Mouse (Mus musculus) intestine, embryonic 14.5 days (tissue): Measurements from ENCODE around the gene Col15a1. TPM values are rescaled to one million over a fixed set of nuclear protein-coding genes. Genes with fewer than 3 reads are reported as not detected.

Experiments
- ATAC-seq: fragments of 200-750 bp; cut with Nextera tagmentation; replicated peaks from 2 replicates; pipeline ENCODE4 v1.8.0; 2017; ENCODE audit warnings: low read depth, moderate number of reproducible peaks, moderate TSS enrichment, moderate library complexity; ENCODE audit not compliant: low FRiP score, low TSS enrichment
- DNase-seq: peaks from one replicate; pipeline ENCODE4 v3.0.0-alpha.2; 2018; ENCODE audit warnings: low spot score
- H3K27ac ChIP-seq: fragments of 300-500 bp; sonication (generic); 2 replicates; pipeline ENCODE4 v1.5.1; 2014; ENCODE audit warnings: low read depth, mild to moderate bottlenecking, control low read depth
- H3K27me3 ChIP-seq: fragments of 300-500 bp; sonication (generic); replicated peaks from 2 replicates; pipeline ENCODE4 v1.6.1; 2014; ENCODE audit warnings: low read length, control low read depth; ENCODE audit not compliant: control insufficient read depth, insufficient read depth
- H3K36me3 ChIP-seq: fragments of 300-500 bp; sonication (generic); 2 replicates; pipeline ENCODE4 v1.6.1; 2014; ENCODE audit warnings: low read length, control low read depth; ENCODE audit not compliant: control insufficient read depth, insufficient read depth
- H3K4me1 ChIP-seq: fragments of 300-500 bp; sonication (generic); replicated peaks from 2 replicates; pipeline ENCODE4 v1.6.1; 2014; ENCODE audit warnings: low read length, control low read depth, mixed read lengths; ENCODE audit not compliant: control insufficient read depth, insufficient read depth
- H3K4me2 ChIP-seq: fragments of 300-500 bp; sonication (generic); 2 replicates; pipeline ENCODE4 v1.6.1; 2014; ENCODE audit warnings: low read length
- H3K4me3 ChIP-seq: fragments of 300-500 bp; sonication (generic); 2 replicates; pipeline ENCODE4 v1.5.1; 2014; ENCODE audit warnings: low read depth, low read length, control low read depth, mixed read lengths
- H3K9ac ChIP-seq: fragments of 300-500 bp; sonication (generic); 2 replicates; pipeline ENCODE4 v1.6.1; 2014; ENCODE audit warnings: mild to moderate bottlenecking, low read length
- H3K9me3 ChIP-seq: fragments of 300-500 bp; sonication (generic); 2 replicates; pipeline ENCODE4 v1.6.1; 2016; ENCODE audit warnings: low read length, control low read depth; ENCODE audit not compliant: control insufficient read depth
- WGBS: fragments of 180-500 bp; shearing (Covaris S2); extraction: QIAGEN DNeasy Blood & Tissue Kit; methylation state at CpG from one replicate; pipeline ENCODE4 v1.1.7; 2014; 5-methylcytosine and 5-hydroxymethylcytosine counted together
- polyA plus RNA-seq: library from polyadenylated mRNA; unstranded; fragments of >200 nt; fragmentation: Nextera tagmentation; extraction: Ambion mirVana; gene quantifications from 2 replicates; pipeline ENCODE4 v1.2.1, GENCODE M21; 2014

Col15a1 gene
- polyA plus RNA-seq, 1 experiment from 2014 or later = 15.5 TPM

GRCm38 (mm10) chr4:47284311-47284710, 76.3 kb downstream of the Col15a1 start:
- Histone ChIP-seq H3K9ac (no peak overlapping the region), H3K4me3 (no peak overlapping the region), H3K4me2 (no peak overlapping the region), H3K27ac (no peak overlapping the region), H3K4me1 (peaks cover 12% of the 10 kb centered on the region; the same call in 1 of the 2 replicates), H3K27me3 (no peaks in the 10 kb centered on the region), H3K9me3 (no peaks in the 10 kb centered on the region), H3K36me3 (no peaks in the 10 kb centered on the region)
- 0 out of 2 replicates have a peak, but pooled peaks have one; percentile 10 for ATAC-seq
- 76% methylated on average over 6 of the region's 6 CpGs for WGBS
- no peak for DNase-seq

- H3K9me3 ChIP-seq = no peaks in the 10 kb centered on the region
- H3K36me3 ChIP-seq = no peaks in the 10 kb centered on the region
- H3K4me1 ChIP-seq = peaks cover 12% of the 10 kb centered on the region; the same call in 1 of the 2 replicates
- no peak overlapping the region for H3K27ac ChIP-seq
- ATAC-seq (no peak), DNase-seq (no peak)
- 61% methylated on average over 9 of the region's 9 CpGs for WGBS
- no peak overlapping the region for H3K9ac ChIP-seq
- H3K4me3 ChIP-seq = no peak overlapping the region
- no peaks in the 10 kb centered on the region for H3K27me3 ChIP-seq
- no peak overlapping the region for H3K4me2 ChIP-seq
Observed at GRCm38 (mm10) chr4:47284874-47285273, 76.9 kb downstream of the Col15a1 start.

- Histone ChIP-seq H3K4me3 (no peak overlapping the region), H3K4me1 (peaks cover 12% of the 10 kb centered on the region; the same call in 1 of the 2 replicates), H3K9me3 (no peaks in the 10 kb centered on the region), H3K27ac (no peak overlapping the region), H3K9ac (no peak overlapping the region), H3K4me2 (no peak overlapping the region), H3K36me3 (no peaks in the 10 kb centered on the region), H3K27me3 (no peaks in the 10 kb centered on the region)
- no peak for DNase-seq
- WGBS = 99% methylated on average over 3 of the region's 3 CpGs
- no peak for ATAC-seq
Observed at GRCm38 (mm10) chr4:47286599-47287147, 78.7 kb downstream of the Col15a1 start.

- H3K27me3 ChIP-seq = no peaks in the 10 kb centered on the region
Observed at GRCm38 (mm10) chr4:47287468-47287867, 79.5 kb downstream of the Col15a1 start.

GRCm38 (mm10) chr4:47288306-47288705, 80.3 kb downstream of the Col15a1 start:
- Histone ChIP-seq H3K9ac (no peak overlapping the region), H3K4me1 (peaks cover 14% of the 10 kb centered on the region), H3K27ac (no peak overlapping the region), H3K4me3 (no peak overlapping the region), H3K9me3 (no peaks in the 10 kb centered on the region), H3K27me3 (no peaks in the 10 kb centered on the region), H3K4me2 (no peak overlapping the region), H3K36me3 (no peaks in the 10 kb centered on the region)
- DNase-seq (no peak), ATAC-seq (no peak)
- 77% methylated on average over 4 of the region's 4 CpGs for WGBS

More at GRCm38 (mm10) chr4:47287468-47287867, 79.5 kb downstream of the Col15a1 start:
- Histone ChIP-seq H3K27ac (no peak overlapping the region), H3K9me3 (no peaks in the 10 kb centered on the region), H3K9ac (no peak overlapping the region), H3K4me3 (no peak overlapping the region), H3K4me2 (no peak overlapping the region), H3K4me1 (peaks cover 12% of the 10 kb centered on the region; the same call in 1 of the 2 replicates), H3K36me3 (no peaks in the 10 kb centered on the region)
- DNase-seq (no peak), ATAC-seq (no peak)
- WGBS = 78% methylated on average over 4 of the region's 4 CpGs

GRCm38 (mm10) chr4:47289526-47289925, 81.6 kb downstream of the Col15a1 start:
- no peak overlapping the region for H3K4me2 ChIP-seq

GRCm38 (mm10) chr4:47290448-47290847, 82.5 kb downstream of the Col15a1 start:
- Histone ChIP-seq H3K27ac (no peak overlapping the region), H3K9ac (no peak overlapping the region), H3K9me3 (no peaks in the 10 kb centered on the region), H3K4me1 (peaks cover 21% of the 10 kb centered on the region), H3K36me3 (no peaks in the 10 kb centered on the region), H3K27me3 (no peaks in the 10 kb centered on the region), H3K4me3 (no peak overlapping the region), H3K4me2 (no peak overlapping the region)
- DNase-seq = no peak
- no peak for ATAC-seq
- whole genome bisulfite sequencing = 68% methylated on average over 2 of the region's 2 CpGs

More at GRCm38 (mm10) chr4:47289526-47289925, 81.6 kb downstream of the Col15a1 start:
- H3K9me3 ChIP-seq = no peaks in the 10 kb centered on the region
- H3K27me3 ChIP-seq = no peaks in the 10 kb centered on the region
- H3K36me3 ChIP-seq = no peaks in the 10 kb centered on the region
- H3K27ac ChIP-seq = no peak overlapping the region
- H3K4me3 ChIP-seq = no peak overlapping the region
- peaks cover 26% of the 10 kb centered on the region for H3K4me1 ChIP-seq
- WGBS = 95% methylated on average over 3 of the region's 3 CpGs
- ATAC-seq (no peak), DNase-seq (no peak)
- H3K9ac ChIP-seq = no peak overlapping the region

- Histone ChIP-seq H3K9ac (no peak overlapping the region), H3K27me3 (no peaks in the 10 kb centered on the region), H3K36me3 (no peaks in the 10 kb centered on the region), H3K9me3 (no peaks in the 10 kb centered on the region), H3K4me1 (peaks cover 15% of the 10 kb centered on the region), H3K4me3 (no peak overlapping the region), H3K27ac (no peak overlapping the region), H3K4me2 (no peak overlapping the region)
- DNase-seq (no peak), ATAC-seq (no peak)
- WGBS = 65% methylated on average over 1 of the region's 1 CpGs
Observed at GRCm38 (mm10) chr4:47291013-47291412, 83.1 kb downstream of the Col15a1 start.

GRCm38 (mm10) chr4:47292956-47293355, 85.0 kb downstream of the Col15a1 start:
- H3K9ac ChIP-seq = no peak overlapping the region
- no peak overlapping the region for H3K27ac ChIP-seq
- no peaks in the 10 kb centered on the region for H3K9me3 ChIP-seq
- no peak overlapping the region for H3K4me3 ChIP-seq
- no peak for ATAC-seq
- no peaks in the 10 kb centered on the region for H3K27me3 ChIP-seq
- DNase-seq = no peak
- WGBS = 51% methylated on average over 4 of the region's 4 CpGs
- no peak overlapping the region for H3K4me2 ChIP-seq
- no peaks in the 10 kb centered on the region for H3K36me3 ChIP-seq
- peaks cover 15% of the 10 kb centered on the region for H3K4me1 ChIP-seq
